Mouse (Mus musculus) splenic B cell, adult 2 months (primary cell): ENCODE measurements around the gene Gm15737.

Experiments used
- DNase-seq: peaks from one replicate; pipeline ENCODE4 v3.0.0-alpha.2; 2011; ENCODE audit warnings: low read depth, low spot score
- H3K27me3 ChIP-seq: 2 replicates; pipeline ENCODE4 v1.6.1; 2012; ENCODE audit warnings: mild to moderate bottlenecking, low read length, moderate library complexity, mixed read lengths; ENCODE audit not compliant: control insufficient read depth, poor library complexity, insufficient read depth, severe bottlenecking
- H3K36me3 ChIP-seq: 2 replicates; pipeline ENCODE4 v1.6.1; 2012; ENCODE audit warnings: mild to moderate bottlenecking, low read length, moderate library complexity, mixed read lengths; ENCODE audit not compliant: control insufficient read depth, poor library complexity, insufficient read depth, severe bottlenecking

The Gm15737 gene

DNA sequence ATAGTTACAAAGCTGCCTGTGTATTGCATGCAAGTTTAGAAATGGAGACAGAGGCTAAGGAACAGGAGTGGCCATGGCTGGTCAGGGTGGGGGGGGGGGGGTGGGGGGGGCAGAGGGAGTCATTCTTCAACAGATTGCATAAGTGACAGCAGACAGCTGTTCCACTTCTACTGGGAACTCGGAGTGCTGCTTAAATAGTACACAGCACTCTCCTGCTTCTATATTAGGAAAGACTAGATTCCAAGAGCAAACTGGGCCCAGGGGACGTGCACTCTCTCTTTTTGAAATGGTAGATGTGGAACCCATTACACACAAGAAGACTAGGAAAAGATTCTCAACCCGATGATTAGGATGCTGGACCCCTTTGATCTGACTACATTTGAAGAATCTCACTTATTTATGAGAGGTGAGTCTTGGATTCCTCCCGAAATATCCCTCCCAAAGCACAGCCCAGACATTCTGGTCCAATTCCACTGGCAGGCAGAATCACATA, at the start of gene Gm15737:
TSS of gene Gm15737 (plus strand) at position 269 of the 493 bp plus-strand sequence.
- Histone ChIP-seq H3K36me3 (no peaks in the 10 kb centered on the region), H3K27me3 (no peaks in the 10 kb centered on the region)
- no peak for DNase-seq

DNA sequence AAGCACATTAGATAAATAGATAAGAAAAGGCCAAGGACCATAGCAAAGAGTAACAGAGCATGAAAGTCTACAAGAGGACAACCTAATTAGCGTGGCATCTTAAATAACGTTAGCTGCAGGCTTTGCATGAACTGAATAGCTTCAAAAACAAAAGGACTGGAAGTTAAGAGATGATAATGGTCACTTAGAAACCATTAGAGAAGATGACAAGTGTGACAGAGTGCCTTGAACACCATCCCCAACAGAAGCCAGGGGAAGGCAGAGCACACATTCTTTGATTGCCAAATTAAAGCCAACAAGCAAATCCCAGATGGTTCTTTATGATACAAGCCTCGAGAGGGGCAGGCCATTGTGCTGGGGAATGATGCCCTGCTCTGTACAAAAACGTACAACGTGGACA, 47.6 kb upstream of the Gm15737 start:
- Histone ChIP-seq H3K27me3 (no peaks in the 10 kb centered on the region), H3K36me3 (no peaks in the 10 kb centered on the region)
- DNase-seq, result no peak

DNA sequence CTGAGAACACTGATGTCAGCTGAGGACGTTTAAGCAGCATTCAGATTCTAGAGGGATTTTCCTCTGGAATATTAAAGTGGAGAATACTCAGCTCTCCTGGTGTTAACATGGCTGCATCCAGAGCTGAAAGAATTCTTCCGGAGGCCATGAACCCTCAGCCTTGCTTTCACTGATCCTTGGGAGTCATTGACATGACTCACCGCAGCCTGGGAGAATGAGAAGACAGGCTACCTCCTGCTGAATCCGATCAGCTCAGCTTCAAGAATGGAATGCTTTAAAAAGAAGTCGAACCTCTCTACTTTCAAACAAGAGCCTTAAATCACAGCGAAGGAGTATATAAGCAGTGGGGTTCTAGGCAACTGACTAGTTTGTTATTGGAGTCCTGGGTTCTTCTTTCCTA, 47.2 kb upstream of the Gm15737 start:
- Histone ChIP-seq H3K36me3 (no peaks in the 10 kb centered on the region), H3K27me3 (no peaks in the 10 kb centered on the region)
- DNase-seq, result no peak

DNA sequence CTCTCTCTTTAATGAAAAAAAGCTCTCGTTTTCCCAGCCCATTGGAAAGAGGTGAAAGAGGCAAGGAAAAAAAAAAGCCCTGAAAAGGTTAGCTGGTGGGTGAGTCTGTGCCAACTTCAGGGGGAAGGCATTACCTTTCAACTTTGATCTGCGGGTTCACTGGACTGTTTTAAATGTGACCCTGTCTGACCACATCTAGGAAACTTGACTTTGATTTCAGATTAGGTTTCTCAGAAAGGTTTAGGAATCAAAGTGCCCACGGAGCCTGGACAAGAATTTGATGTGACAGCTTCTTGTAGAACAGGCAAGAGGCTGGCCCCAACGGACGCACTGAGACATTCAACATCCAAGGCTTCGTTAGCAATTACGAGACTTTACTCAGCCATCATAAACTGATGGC, 45.2 kb upstream of the Gm15737 start:
- no peaks in the 10 kb centered on the region for H3K36me3 ChIP-seq
- no peak for DNase-seq
- H3K27me3 ChIP-seq, result no peaks in the 10 kb centered on the region

DNA sequence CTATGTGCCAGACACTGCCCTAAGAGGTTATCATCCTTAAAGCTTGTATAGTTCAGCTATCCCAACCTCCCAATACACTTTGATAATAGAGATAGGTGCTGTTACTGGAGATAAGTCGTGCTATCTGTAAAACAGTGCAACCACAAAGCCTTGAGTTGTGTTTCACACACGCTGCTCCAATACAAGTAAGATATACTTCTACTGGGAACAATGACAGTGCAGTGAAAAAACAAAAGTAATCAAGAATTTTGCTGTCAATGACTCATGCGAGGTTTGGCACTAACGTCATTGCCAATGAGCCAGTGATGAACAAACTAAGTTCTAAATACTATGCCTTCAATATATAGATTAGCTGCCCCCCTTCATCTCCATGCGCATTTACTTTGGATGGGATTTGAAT, 42.6 kb upstream of the Gm15737 start:
- no peaks in the 10 kb centered on the region for H3K36me3 ChIP-seq
- H3K27me3 ChIP-seq, result no peaks in the 10 kb centered on the region
- DNase-seq, result no peak

DNA sequence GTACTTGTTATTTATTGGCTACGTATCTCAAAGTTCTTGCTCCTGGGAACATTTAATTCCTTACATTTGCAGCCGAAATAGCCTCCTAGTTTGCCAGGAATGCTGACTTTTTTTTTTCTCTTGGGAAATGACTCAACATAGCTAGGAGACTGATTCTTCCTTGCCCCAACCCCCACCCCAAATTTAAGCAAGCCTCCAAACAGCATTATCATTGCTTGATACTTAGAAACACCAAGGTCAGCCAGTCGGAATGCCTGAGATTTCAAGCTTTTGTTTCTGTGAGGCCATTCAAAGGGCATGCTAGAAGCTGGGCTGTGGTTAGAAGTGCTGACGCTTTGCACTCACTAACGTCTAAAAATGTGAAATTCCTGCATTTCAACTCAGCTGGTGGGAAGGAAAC, 41.8 kb upstream of the Gm15737 start:
- no peaks in the 10 kb centered on the region for H3K27me3 ChIP-seq
- H3K36me3 ChIP-seq, result no peaks in the 10 kb centered on the region
- DNase-seq, result no peak

DNA sequence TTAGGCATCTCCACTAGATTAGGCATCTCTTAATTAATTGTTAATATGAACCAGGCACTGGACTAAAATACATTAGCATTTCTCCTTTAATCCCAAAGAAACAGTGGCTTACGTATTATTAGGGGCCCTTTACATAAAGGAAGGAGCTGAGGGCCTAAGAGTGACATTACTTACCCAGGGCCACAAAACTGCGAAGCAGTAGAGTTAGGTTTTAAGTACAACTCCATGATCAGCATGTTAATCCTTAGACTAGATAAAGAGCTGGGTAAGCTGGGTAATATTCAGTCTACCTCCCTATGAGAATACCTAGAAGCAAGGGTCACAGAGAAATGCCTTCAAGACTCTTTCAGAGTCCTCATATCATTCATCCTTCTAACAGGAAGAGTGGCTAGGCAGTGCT, 40.0 kb upstream of the Gm15737 start:
- Histone ChIP-seq H3K27me3 (no peaks in the 10 kb centered on the region), H3K36me3 (no peaks in the 10 kb centered on the region)
- no peak for DNase-seq

DNA sequence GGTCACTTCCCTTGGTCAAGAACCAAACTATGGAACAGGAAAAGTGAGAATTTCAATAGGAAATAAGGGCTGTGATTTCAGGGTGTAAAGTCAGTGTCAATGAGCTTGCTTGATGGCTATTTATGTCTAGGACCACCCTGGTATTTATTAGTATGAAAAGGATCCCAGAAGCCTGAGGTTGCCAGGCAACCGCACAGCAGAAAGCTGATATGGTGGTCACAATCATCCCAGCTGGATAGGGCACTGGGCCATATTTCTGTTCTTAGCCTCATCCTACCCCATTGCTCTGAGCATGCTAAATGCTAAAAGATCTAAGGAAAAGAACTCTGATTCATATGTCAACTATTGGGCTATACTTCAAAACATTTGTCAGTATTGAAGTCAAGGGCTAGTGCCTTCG, 38.1 kb upstream of the Gm15737 start:
- H3K36me3 ChIP-seq, result no peaks in the 10 kb centered on the region
- H3K27me3 ChIP-seq, result no peaks in the 10 kb centered on the region
- no peak for DNase-seq

DNA sequence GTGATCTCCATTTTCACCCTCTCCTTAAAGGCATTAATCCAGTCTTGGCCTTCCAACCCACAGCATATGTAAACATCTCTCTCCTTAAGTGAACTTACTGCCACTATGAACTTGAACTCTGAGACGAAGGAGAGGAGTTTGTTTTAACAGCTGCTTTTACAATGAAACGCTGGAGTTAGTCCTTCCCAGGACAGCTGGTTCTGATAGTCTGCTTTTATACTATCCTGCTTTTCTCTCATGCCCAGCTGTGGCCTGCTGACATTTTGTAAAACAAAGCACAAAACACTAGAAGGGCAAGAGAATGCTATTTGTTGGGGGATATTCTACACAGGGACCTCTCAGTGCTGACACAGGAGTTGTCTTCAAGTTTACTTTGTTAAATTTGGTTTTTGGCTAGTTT, 27.2 kb upstream of the Gm15737 start:
- no peak for DNase-seq
- Histone ChIP-seq H3K27me3 (no peaks in the 10 kb centered on the region), H3K36me3 (no peaks in the 10 kb centered on the region)

DNA sequence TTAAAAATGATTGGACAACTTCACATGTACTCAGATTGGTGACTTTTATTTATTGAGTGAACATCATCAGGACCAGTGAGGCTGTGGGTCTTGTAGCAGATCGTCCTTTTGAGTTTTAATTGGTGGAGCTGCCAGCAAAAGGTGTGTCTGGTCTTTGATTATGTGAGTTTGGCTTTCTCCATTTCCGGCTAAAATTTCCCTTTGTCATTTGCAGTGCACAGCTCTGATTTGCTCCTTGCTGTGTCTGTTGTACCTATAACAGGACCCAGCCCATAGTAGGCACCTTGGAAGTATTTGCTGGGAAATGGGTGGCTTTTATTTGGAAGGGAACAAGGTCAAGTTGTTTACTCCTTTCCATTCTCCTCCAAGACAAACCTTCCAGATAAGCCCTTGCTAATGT, 25.7 kb upstream of the Gm15737 start:
- Histone ChIP-seq H3K36me3 (no peaks in the 10 kb centered on the region), H3K27me3 (no peaks in the 10 kb centered on the region)
- DNase-seq, result no peak

DNA sequence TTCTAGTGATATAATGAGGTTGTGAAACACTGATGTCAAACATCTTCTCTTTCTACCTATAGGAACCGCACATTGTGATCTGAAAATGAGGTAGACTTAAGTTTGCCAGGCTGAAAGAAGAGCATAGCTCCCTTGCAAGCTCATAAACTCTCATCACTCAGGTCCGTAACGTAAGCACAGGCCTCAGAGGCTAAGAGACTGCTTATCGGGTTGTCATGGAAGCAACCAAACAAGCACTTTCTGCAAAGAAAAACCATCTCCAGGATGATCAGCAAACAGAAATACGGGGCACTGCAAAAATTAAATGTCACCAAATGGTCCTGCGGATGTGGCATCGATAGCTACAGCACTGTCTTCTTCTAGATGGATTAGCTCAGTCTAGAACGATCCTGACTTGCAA, 23.3 kb upstream of the Gm15737 start:
- Histone ChIP-seq H3K27me3 (no peaks in the 10 kb centered on the region), H3K36me3 (no peaks in the 10 kb centered on the region)
- DNase-seq, result no peak

DNA sequence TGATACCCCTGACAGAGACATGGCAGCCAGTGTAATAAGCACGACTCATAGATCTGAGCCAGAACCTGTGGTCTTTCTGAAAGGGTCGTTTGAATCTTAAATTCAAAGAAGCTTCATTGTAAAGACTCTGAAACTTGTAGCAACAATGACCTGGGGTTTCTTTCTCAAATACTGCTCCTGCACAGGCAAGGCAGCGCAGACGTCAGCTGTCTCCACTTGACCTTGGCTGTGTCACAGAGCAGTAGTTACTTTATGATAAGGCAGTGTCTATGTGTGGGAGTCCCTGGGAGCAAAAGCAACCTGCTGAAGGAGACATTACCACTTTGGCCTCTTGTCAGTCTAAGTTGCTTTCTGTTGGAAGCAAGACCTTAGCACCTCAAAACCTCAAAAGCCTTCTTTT, 22.5 kb upstream of the Gm15737 start:
- no peak for DNase-seq
- no peaks in the 10 kb centered on the region for H3K27me3 ChIP-seq
- H3K36me3 ChIP-seq, result no peaks in the 10 kb centered on the region

DNA sequence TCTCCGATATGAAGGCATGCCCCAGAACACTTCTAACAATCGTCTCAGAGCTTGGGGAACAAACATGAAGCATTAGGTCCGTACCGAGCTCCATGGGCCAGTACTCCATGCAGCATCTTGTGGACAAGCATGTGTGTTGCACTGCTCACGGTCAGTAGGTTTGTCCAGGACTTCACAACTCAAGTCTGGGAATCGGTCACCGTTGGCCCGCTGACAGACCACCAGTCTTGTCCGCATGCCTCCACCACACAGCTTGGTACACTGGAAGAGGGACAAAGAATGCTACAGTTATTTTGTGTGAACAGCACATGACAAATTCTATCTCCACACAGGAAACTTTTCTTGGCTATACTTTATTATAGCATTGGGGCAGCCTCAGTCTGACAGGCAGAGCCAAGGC, 19.9 kb upstream of the Gm15737 start:
- Histone ChIP-seq H3K27me3 (no peaks in the 10 kb centered on the region), H3K36me3 (no peaks in the 10 kb centered on the region)
- DNase-seq, result no peak

DNA sequence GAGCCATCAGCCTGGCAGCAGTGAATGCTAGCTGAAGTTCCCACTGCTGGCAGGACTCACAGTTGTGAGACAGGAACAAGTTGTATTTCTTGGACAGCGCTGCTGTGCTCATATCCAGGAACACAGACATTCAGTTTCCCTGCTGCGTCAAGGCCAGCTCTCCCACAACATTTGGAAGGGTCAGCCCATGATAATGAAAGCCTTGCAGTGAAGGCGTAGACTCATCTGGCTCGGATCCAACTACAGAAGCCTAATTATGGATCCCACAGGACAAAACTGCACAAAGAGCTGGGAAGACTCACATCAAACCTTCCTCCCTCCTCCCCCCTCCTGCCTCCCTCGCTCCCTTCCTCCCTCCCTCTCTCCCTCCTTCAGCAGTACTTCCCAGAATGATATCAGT, 18.9 kb upstream of the Gm15737 start:
- no peaks in the 10 kb centered on the region for H3K36me3 ChIP-seq
- no peak for DNase-seq
- H3K27me3 ChIP-seq, result no peaks in the 10 kb centered on the region

DNA sequence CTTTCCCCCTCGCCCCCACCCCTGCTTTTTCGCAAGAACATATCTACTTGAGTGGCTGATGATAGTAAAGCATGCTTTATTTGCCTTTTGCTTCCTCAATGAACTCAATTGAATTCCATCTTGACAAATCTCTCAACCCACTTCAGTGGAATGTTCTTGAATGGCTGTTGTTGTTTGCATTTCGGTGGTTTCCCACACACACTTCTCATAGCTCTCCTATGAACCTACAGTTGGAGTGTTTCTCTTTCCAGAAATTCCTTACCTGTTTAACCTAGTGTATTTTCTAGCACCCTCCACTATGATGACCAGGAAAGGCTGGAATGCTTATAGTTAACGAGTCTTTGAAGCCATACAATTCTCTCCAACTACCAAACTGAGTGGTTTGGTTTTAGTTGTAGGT, 14.3 kb upstream of the Gm15737 start:
- Histone ChIP-seq H3K36me3 (no peaks in the 10 kb centered on the region), H3K27me3 (no peaks in the 10 kb centered on the region)
- no peak for DNase-seq

DNA sequence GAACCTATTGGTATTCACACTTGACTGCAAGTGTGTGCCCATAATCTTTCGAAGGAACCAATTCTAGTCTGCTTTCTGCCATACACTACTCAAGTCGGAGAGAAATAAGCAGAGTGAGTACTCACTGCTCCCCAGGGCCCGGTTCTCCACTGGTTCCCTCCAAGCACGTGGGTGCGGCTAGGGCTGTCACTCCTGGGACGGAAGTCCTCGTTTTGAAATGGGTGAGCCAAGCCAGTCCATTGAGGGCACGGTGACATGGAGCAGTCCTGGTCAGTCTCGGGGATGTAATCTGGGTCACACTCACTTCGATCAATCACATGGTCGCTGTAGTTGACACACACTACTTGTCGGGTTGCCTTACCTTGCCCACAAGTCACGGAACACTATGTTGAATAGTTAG, 11.4 kb upstream of the Gm15737 start:
- DNase-seq, result no peak
- no peaks in the 10 kb centered on the region for H3K27me3 ChIP-seq
- no peaks in the 10 kb centered on the region for H3K36me3 ChIP-seq
